Mouse (Mus musculus): ENCODE measurements around the gene Rad51ap2. TPM values are rescaled to one million over a fixed set of nuclear protein-coding genes. Genes with fewer than 3 reads are reported as not detected.

Rad51ap2 gene
- total RNA-seq (2021) = under 1 TPM; 0.69 to 0.81 TPM
- long read RNA-seq, experiment 1 = 0 reads
- long read RNA-seq, experiment 2 = 0 reads

- DNase-seq (ENCODE audit: low spot score in 2 of 2) = peak; percentile 65 to 86
Measured at GRCm38 (mm10) chr12:11455549-11456194, at the start of gene Rad51ap2. Rad51ap2 (plus strand) TSS chr12:11456079.

GRCm38 (mm10) chr12:11407679-11408078 lies 48.2 kb upstream of the Rad51ap2 start:
- DNase-seq (ENCODE audit: low spot score in 2 of 2) = no peak

- no peak for DNase-seq (ENCODE audit: low spot score in 2 of 2)
Measured at GRCm38 (mm10) chr12:11418112-11418511, 37.8 kb upstream of the Rad51ap2 start.

GRCm38 (mm10) chr12:11427396-11427795 lies 28.5 kb upstream of the Rad51ap2 start:
- no peak for DNase-seq (ENCODE audit: low spot score in 2 of 2)

GRCm38 (mm10) chr12:11433126-11433525 lies 22.8 kb upstream of the Rad51ap2 start:
- DNase-seq (ENCODE audit: low spot score in 2 of 2) = no peak

- DNase-seq (ENCODE audit: low spot score in 2 of 2) = peak in 1 of 2 experiments; percentile 9
Measured at GRCm38 (mm10) chr12:11433716-11434115, 22.2 kb upstream of the Rad51ap2 start.

- no peak for DNase-seq (ENCODE audit: low spot score in 2 of 2)
Measured at GRCm38 (mm10) chr12:11434446-11434845, 21.4 kb upstream of the Rad51ap2 start.

- DNase-seq (ENCODE audit: low spot score in 2 of 2) = no peak
Measured at GRCm38 (mm10) chr12:11435246-11436022, 20.4 kb upstream of the Rad51ap2 start.

- no peak for DNase-seq (ENCODE audit: low spot score in 2 of 2)
Measured at GRCm38 (mm10) chr12:11436023-11436350, 19.9 kb upstream of the Rad51ap2 start.

GRCm38 (mm10) chr12:11436497-11437265 lies 19.2 kb upstream of the Rad51ap2 start, which contains the start of gene Vsnl1:
Vsnl1 (minus strand) TSS chr12:11436613.
- DNase-seq (ENCODE audit: low spot score in 2 of 2) = peak; percentile 84 to 93

- DNase-seq (ENCODE audit: low spot score in 2 of 2) = peak; percentile 85 to 87
Measured at GRCm38 (mm10) chr12:11437266-11437906, 18.5 kb upstream of the Rad51ap2 start.

- DNase-seq (ENCODE audit: low spot score in 2 of 2) = peak in 1 of 2 experiments; percentile 7
Measured at GRCm38 (mm10) chr12:11437907-11438447, 17.9 kb upstream of the Rad51ap2 start.

- DNase-seq (ENCODE audit: low spot score in 2 of 2) = no peak
Measured at GRCm38 (mm10) chr12:11454146-11454545, 1.7 kb upstream of the Rad51ap2 start.

- DNase-seq (ENCODE audit: low spot score in 2 of 2) = no peak
Measured at GRCm38 (mm10) chr12:11456213-11456612, 334 bp downstream of the Rad51ap2 start.

- DNase-seq (ENCODE audit: low spot score in 2 of 2) = no peak
Measured at GRCm38 (mm10) chr12:11456632-11457031, 753 bp downstream of the Rad51ap2 start.

Other genes with a start within 250 kb of the Rad51ap2 start
- not detected for gene Msgn1, start 247.1 kb upstream of the Rad51ap2 start, total RNA-seq (2021)
- 1 to 10 TPM; 1.5 to 2.9 TPM for gene Gen1, start 190.3 kb upstream of the Rad51ap2 start, total RNA-seq (2021)
- 10 to 100 TPM; 31.3 to 34.1 TPM for gene Smc6, start 190.2 kb upstream of the Rad51ap2 start, total RNA-seq (2021)
- gene Vsnl1, start 19.5 kb upstream of the Rad51ap2 start, total RNA-seq (2021) = 100 to 1,000 TPM; 377 to 391 TPM

Data from layer of hippocampus, postnatal 14 days (tissue).